Mouse (Mus musculus) C2C12 (cell line): ENCODE results near the gene Selenoh. TPM values are rescaled to one million over a fixed set of nuclear protein-coding genes. Genes with fewer than 3 reads are reported as not detected.

Experiments
- H3K27me3 ChIP-seq: one replicate; pipeline ENCODE4 v1.6.1; 2011; ENCODE audit not compliant: control insufficient read depth, insufficient read depth, insufficient read length
- H3K36me3 ChIP-seq: one replicate; pipeline ENCODE4 v1.6.1; 2011; ENCODE audit not compliant: control insufficient read depth, insufficient read depth
- H3K4me3 ChIP-seq: one replicate; pipeline ENCODE4 v1.5.1; 2011; ENCODE audit warnings: mild to moderate bottlenecking, control low read depth; ENCODE audit not compliant: poor library complexity, insufficient read depth, severe bottlenecking
- H3K79me2 ChIP-seq: one replicate; pipeline ENCODE4 v1.6.1; 2011; ENCODE audit not compliant: control insufficient read depth, insufficient read depth
- H3K79me3 ChIP-seq: one replicate; pipeline ENCODE4 v1.6.1; 2011; ENCODE audit warnings: low read depth, control low read depth
- H3ac ChIP-seq: one replicate; pipeline ENCODE3; 2011; ENCODE audit warnings: low read depth; ENCODE audit not compliant: control insufficient read depth, insufficient read length
- CEBPB ChIP-seq: IDR thresholded peaks from one replicate; pipeline ENCODE4 v1.6.1; 2011; ENCODE audit warnings: low read depth, mild to moderate bottlenecking, control low read depth, moderate library complexity
- CTCF ChIP-seq: IDR thresholded peaks from one replicate; pipeline ENCODE4 v1.5.1; 2011; ENCODE audit not compliant: control insufficient read depth, insufficient read depth, insufficient read length
- FOSL1 ChIP-seq: IDR thresholded peaks from one replicate; pipeline ENCODE4 v1.8.0; 2011; ENCODE audit warnings: mild to moderate bottlenecking, low read length; ENCODE audit not compliant: poor library complexity, insufficient read depth, severe bottlenecking
- MAX ChIP-seq: IDR thresholded peaks from one replicate; pipeline ENCODE4 v1.6.1; 2011; ENCODE audit warnings: mild to moderate bottlenecking, control low read depth
- MYOD1 ChIP-seq: IDR thresholded peaks from one replicate; pipeline ENCODE4 v1.6.1; 2011; ENCODE audit warnings: low read depth; ENCODE audit not compliant: control insufficient read depth, insufficient read length
- MYOG ChIP-seq: IDR thresholded peaks from one replicate; pipeline ENCODE4 v1.6.1; 2011; ENCODE audit not compliant: control insufficient read depth, insufficient read length; ENCODE audit errors: extremely low read depth
- USF1 ChIP-seq: IDR thresholded peaks from one replicate; pipeline ENCODE4 v1.6.1; 2011; ENCODE audit warnings: low read depth, mild to moderate bottlenecking, control low read depth, moderate library complexity
- polyA plus RNA-seq: library from polyadenylated mRNA; unstranded; fragments of >200 nt; fragmentation: generic; extraction: Trizol; gene quantifications from one replicate; pipeline ENCODE4 v1.2.1, GENCODE M21; 2012; ENCODE audit warnings: missing spikeins

The Selenoh gene
- polyA plus RNA-seq, 1 experiment = 355 TPM

DNA sequence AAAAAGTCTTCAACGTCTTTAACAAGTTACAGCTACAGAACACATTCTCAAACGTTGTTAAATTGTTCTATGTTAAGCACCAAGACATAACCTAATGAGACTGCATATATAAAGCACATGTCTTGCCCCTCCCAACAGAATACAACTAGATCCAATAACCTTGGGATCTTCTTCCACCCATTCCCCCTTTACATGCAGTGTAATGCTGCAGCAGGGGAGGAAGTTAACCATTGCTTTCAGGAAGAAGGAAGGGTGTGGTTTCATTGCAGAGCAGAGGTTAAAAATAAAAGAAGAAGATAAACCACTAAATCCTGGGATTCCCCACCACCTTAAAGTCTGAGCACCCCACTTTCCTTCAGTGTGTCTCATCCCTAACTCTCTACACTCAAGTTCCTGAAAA, 47.9 kb downstream of the Selenoh start:
- H3K36me3 ChIP-seq = peaks cover 64% of the 10 kb centered on the region
- no peak for TF ChIP-seq USF1
- TF ChIP-seq CEBPB = no peak
- no peaks in the 10 kb centered on the region for H3K27me3 ChIP-seq
- H3K4me3 ChIP-seq = no peak overlapping the region
- peaks cover 76% of the 10 kb centered on the region for H3K79me3 ChIP-seq
- no peak overlapping the region for H3ac ChIP-seq
- peaks cover 95% of the 10 kb centered on the region for H3K79me2 ChIP-seq

DNA sequence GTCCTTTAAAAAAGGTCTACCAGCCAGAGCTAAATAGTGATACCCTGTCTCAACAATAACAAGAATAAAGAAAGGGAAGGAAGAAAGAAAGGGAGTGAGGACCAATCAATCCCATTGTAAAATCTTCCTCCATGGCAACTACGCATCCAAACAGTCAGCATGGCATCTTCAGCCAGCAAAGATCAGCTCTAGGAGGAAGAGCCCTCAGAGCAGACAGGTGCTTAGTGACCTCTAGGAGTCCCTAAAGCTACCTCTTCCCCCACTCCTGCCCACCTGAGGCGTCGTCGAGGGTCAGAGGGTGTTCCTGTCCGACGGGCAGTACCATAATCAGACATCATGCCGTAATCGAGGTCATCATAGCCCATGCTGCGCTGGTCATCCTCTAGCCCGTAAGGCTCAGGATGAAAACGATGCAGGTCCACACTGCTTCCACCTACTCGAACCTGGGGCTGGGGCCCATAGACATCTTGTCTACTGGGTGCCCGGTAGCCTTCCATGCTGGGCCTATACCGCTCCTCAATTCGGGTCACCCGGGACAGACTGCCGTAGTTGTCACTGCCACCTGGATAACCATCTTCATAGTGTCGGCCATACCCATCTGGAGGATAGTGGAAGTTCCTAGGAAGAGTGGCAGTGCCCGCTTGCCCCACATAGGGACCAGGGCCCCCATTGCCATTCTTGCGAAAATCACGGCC, 50.8 kb downstream of the Selenoh start:
- Histone ChIP-seq H3K4me3 (no peak overlapping the region), H3K36me3 (peaks cover 79% of the 10 kb centered on the region), H3K27me3 (no peaks in the 10 kb centered on the region), H3K79me2 (peaks cover 84% of the 10 kb centered on the region), H3ac (no peak overlapping the region), H3K79me3 (peaks cover 49% of the 10 kb centered on the region)
- TF ChIP-seq MYOG = no peak
- no peak for TF ChIP-seq CTCF
- no peak for TF ChIP-seq MYOD1
- no peak for TF ChIP-seq CEBPB
- no peak for TF ChIP-seq USF1
- TF ChIP-seq MAX = no peak
- TF ChIP-seq FOSL1 = no peak

Other genes starting within 250 kb of the Selenoh start
- 3.8 TPM for gene Calcrl, start 245.4 kb downstream of the Selenoh start, polyA plus RNA-seq
- 7.6 TPM for gene Tfpi, start 194.0 kb downstream of the Selenoh start, polyA plus RNA-seq
- gene Ctnnd1, start 20.0 kb downstream of the Selenoh start, polyA plus RNA-seq = 79.9 TPM
- gene Btbd18, start 11.7 kb downstream of the Selenoh start, polyA plus RNA-seq = 0.08 TPM
- not detected for gene Gm28635, start 7.3 kb upstream of the Selenoh start, polyA plus RNA-seq
- 20.4 TPM for gene Med19, start 7.6 kb upstream of the Selenoh start, polyA plus RNA-seq
- gene Tmx2, start 8.4 kb upstream of the Selenoh start, polyA plus RNA-seq = 90.0 TPM
- 35.4 TPM for gene Zdhhc5, start 44.4 kb upstream of the Selenoh start, polyA plus RNA-seq
- gene Clp1, start 56.6 kb upstream of the Selenoh start, polyA plus RNA-seq = 13.9 TPM
- 0.35 TPM for gene Ypel4, start 63.3 kb upstream of the Selenoh start, polyA plus RNA-seq
- gene Gm19426, start 72.9 kb upstream of the Selenoh start, polyA plus RNA-seq = 4.4 TPM
- gene Serping1, start 104.7 kb upstream of the Selenoh start, polyA plus RNA-seq = 0.15 TPM
- gene Ube2l6, start 128.1 kb upstream of the Selenoh start, polyA plus RNA-seq = 16.2 TPM
- gene Smtnl1, start 151.9 kb upstream of the Selenoh start, polyA plus RNA-seq = 0.06 TPM
- gene Timm10, start 156.2 kb upstream of the Selenoh start, polyA plus RNA-seq = 108 TPM
- gene Slc43a1, start 168.1 kb upstream of the Selenoh start, polyA plus RNA-seq = 6.6 TPM
- gene Rtn4rl2, start 215.9 kb upstream of the Selenoh start, polyA plus RNA-seq = 0.18 TPM